Mouse (Mus musculus): Measurements from ENCODE around the gene Lamp3. TPM values are rescaled to one million over a fixed set of nuclear protein-coding genes. Genes with fewer than 3 reads are reported as not detected.
"Not testable (repeated sequence)": the region's sequence is repeated elsewhere in the genome, so short reads cannot be mapped to it uniquely, and the experiment has no call there.

The Lamp3 gene
- 0.03 TPM in 1 of 2 replicates, not detected in the other for polyA plus RNA-seq (2012; rRNA removed)

DNA sequence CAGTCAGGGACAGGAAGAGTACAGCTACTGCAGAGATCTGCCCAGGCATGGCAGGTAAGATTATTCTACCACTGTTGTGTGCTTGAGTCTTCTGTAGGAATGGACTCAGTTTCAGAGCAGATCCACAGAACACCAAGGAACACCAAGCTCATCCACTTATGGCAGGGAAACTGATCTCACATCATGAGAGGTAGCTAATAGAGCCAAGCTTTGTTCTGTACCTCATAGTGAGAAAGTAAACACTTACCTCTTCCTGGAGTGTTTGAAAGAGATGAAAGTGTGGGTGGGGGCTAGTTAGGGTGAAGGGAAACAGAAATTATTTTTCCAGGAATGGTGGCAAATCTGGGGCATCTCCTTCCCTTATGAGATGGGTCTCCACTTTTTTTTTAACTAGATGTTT is at the start of gene Lamp3:
Gene Lamp3 (minus strand): TSS at position 160 of the 400 bp plus-strand sequence.
- Histone ChIP-seq H3K4me1 (ENCODE audit: control insufficient read depth, insufficient read depth, low read length) (no peaks in the 10 kb centered on the region), H3K36me3 (ENCODE audit: control insufficient read depth, insufficient read depth, low read length) (no peaks in the 10 kb centered on the region), H3K4me3 (ENCODE audit: insufficient read depth, low read depth, low read length) (no peak within 1 kb of the TSS), H3K27ac (ENCODE audit: insufficient read depth, low read depth, low read length) (no peak within 1 kb of the TSS), H3K27me3 (replicated peaks; ENCODE audit: control insufficient read depth, insufficient read depth, low read length) (no peaks in the 10 kb centered on the region)
- DNase-seq: no peak
- no peak for TF ChIP-seq POLR2A (IDR thresholded peaks at IDR 0.05; ENCODE audit: low read depth, low read length)
- TF ChIP-seq CTCF (conservative IDR thresholded peaks at IDR 0.05; ENCODE audit: insufficient read depth, insufficient read length, low read depth, low read length): no peak

DNA sequence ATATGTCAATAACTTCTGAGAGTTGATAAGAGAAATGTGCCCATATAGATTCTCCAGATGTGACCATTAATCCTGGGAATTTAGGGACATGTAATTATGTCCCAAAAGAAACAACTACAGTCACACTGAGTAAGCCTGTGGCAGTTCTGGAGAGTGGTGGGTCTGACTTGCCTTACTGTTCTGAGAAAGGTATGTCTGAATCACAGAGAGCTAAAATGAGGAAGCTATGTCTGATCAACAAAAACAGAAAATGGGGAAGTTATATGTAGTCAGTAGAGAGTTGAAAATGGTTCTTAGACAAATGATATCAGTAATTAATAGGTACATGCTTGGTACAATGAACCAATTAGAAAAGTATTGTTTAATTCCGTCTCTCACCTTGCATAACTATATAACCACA is 26.7 kb upstream of the Lamp3 start:
- WGBS: 86% methylated on average over 1 of the region's 1 CpGs
- Histone ChIP-seq H3K36me3 (ENCODE audit: control insufficient read depth, insufficient read depth, low read length) (no peaks in the 10 kb centered on the region), H3K27ac (ENCODE audit: insufficient read depth, low read depth, low read length) (no peak overlapping the region), H3K4me3 (ENCODE audit: insufficient read depth, low read depth, low read length) (no peak overlapping the region), H3K4me1 (ENCODE audit: control insufficient read depth, insufficient read depth, low read length) (no peaks in the 10 kb centered on the region), H3K27me3 (replicated peaks; ENCODE audit: control insufficient read depth, insufficient read depth, low read length) (no peaks in the 10 kb centered on the region)
- TF ChIP-seq CTCF (conservative IDR thresholded peaks at IDR 0.05; ENCODE audit: insufficient read depth, insufficient read length, low read depth, low read length): no peak
- no peak for TF ChIP-seq POLR2A (IDR thresholded peaks at IDR 0.05; ENCODE audit: low read depth, low read length)
- DNase-seq: no peak

DNA sequence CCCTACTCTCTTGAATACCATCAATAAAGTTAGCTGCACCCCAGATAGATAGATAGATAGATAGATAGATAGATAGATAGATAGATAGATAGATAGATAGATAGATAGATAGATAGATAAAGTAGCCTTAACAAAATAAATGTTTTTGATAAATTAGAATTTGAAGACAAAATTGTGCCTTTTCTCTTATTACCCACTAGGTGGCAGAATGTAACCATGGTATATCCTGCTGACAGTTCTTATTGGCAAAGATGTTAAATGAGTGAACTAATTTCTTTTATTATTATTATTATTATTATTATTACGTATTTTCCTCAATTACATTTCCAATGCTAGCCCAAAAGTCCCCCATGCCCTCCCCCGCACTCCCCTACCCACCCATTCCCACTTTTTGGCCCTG is 18.0 kb upstream of the Lamp3 start:
- not testable (repeated sequence) for H3K4me3 ChIP-seq (ENCODE audit: insufficient read depth, low read depth, low read length); H3K27ac ChIP-seq (ENCODE audit: insufficient read depth, low read depth, low read length); H3K27me3 ChIP-seq (replicated peaks; ENCODE audit: control insufficient read depth, insufficient read depth, low read length); H3K36me3 ChIP-seq (ENCODE audit: control insufficient read depth, insufficient read depth, low read length); DNase-seq; H3K4me1 ChIP-seq (ENCODE audit: control insufficient read depth, insufficient read depth, low read length)
- 34% methylated on average over 2 of the region's 2 CpGs for WGBS

DNA sequence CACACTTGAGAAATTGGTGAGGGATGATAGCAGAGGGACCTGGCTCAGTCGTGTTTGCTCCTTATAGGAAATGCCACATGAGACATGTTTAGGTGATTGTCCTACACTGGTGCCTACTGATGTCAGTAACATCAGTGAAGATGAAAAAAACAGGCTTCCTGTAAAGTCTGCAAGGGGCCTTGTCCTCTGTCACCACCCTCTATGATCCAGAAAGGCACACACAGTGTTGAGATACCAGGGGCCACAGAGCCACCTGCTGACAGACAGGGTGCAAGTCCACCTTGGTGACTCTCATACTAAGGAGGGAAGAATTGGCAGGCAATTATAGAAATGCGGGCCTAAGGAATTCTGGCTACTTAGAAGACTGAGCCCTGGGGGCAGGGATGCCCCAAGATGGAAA is 14.8 kb upstream of the Lamp3 start:
- Histone ChIP-seq H3K27me3 (replicated peaks; ENCODE audit: control insufficient read depth, insufficient read depth, low read length) (no peaks in the 10 kb centered on the region), H3K27ac (ENCODE audit: insufficient read depth, low read depth, low read length) (no peak overlapping the region), H3K4me1 (ENCODE audit: control insufficient read depth, insufficient read depth, low read length) (no peaks in the 10 kb centered on the region), H3K36me3 (ENCODE audit: control insufficient read depth, insufficient read depth, low read length) (no peaks in the 10 kb centered on the region), H3K4me3 (ENCODE audit: insufficient read depth, low read depth, low read length) (no peak overlapping the region)
- 40% methylated on average over 2 of the region's 2 CpGs for WGBS
- DNase-seq: no peak
- no peak for TF ChIP-seq POLR2A (IDR thresholded peaks at IDR 0.05; ENCODE audit: low read depth, low read length)

DNA sequence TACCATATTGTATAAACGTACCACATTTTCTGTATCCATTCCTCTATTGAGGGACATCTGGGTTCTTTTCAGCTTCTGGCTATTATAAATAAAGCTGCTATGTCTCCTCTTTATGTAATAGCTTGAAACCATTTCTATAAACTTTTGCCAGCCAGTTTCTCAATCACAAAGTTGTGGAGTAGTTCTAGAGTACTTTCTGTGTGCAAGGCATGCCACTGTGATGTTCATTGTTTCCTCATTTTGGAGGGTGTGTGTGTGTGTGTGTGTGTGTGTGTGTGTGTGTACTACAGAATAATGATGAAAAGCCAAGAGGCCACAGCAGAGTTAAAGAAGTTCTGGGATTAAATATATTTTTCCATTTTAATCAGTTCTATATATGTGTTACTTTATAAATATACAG is 1.2 kb upstream of the Lamp3 start:
- H3K4me3 ChIP-seq (ENCODE audit: insufficient read depth, low read depth, low read length): no peak overlapping the region
- no peak for DNase-seq
- no peak overlapping the region for H3K27ac ChIP-seq (ENCODE audit: insufficient read depth, low read depth, low read length)
- H3K36me3 ChIP-seq (ENCODE audit: control insufficient read depth, insufficient read depth, low read length): no peaks in the 10 kb centered on the region
- TF ChIP-seq POLR2A (IDR thresholded peaks at IDR 0.05; ENCODE audit: low read depth, low read length): no peak
- no peak for TF ChIP-seq CTCF (conservative IDR thresholded peaks at IDR 0.05; ENCODE audit: insufficient read depth, insufficient read length, low read depth, low read length)
- 73% methylated on average over 1 of the region's 1 CpGs for WGBS
- no peaks in the 10 kb centered on the region for H3K4me1 ChIP-seq (ENCODE audit: control insufficient read depth, insufficient read depth, low read length)
- no peaks in the 10 kb centered on the region for H3K27me3 ChIP-seq (replicated peaks; ENCODE audit: control insufficient read depth, insufficient read depth, low read length)

DNA sequence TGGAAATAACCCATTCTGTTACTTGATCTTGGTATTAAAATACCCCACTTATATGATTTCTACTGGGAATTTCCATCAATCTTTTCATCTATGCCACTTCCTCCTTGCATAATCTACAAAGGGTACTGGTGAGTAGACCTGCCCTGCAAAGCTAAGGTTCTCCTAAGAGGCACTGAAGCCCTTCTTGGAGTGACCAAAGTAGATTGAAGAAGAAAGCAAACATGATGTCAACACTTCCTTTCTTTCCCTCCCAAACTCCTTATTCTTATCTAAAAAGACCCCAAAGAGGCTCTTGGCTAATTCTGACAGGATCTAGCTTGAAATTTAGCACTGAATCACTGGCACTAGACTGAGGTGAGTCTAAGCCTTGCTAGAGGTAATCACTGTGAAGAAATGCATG is 7.0 kb downstream of the Lamp3 start:
- H3K4me3 ChIP-seq (ENCODE audit: insufficient read depth, low read depth, low read length): no peak overlapping the region
- TF ChIP-seq POLR2A (IDR thresholded peaks at IDR 0.05; ENCODE audit: low read depth, low read length) (no peak), CTCF (conservative IDR thresholded peaks at IDR 0.05; ENCODE audit: insufficient read depth, insufficient read length, low read depth, low read length) (no peak)

DNA sequence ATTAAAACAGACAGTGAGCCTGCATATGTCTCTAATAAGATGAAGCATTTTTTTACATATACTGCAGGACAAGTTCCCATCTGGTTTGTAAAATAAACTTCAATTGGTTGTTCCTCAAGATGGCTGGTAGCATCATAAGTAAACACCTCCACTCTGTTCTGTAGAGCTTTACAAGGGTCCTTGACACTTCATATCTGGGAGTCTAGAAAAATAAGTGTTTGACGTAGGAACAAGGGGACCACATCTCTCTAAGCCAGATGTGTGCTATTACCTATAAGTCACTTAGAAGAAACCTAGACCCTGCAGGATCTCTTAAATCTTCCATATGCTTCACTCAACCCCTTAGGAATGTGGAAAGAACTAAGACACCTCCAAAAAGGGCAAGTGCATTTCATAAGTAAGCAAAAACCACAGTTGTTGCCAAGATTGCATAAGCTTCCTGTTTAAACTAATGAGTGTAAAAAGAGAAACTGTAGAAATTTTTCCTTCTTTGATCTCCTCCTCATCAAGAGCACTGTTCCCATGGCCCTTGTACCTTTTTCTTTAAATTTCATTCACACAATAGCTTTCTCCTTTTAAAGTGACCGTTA is 35.3 kb downstream of the Lamp3 start:
- no peak overlapping the region for H3K4me3 ChIP-seq (ENCODE audit: insufficient read depth, low read depth, low read length)
- H3K27me3 ChIP-seq (replicated peaks; ENCODE audit: control insufficient read depth, insufficient read depth, low read length): no peaks in the 10 kb centered on the region
- H3K4me1 ChIP-seq (ENCODE audit: control insufficient read depth, insufficient read depth, low read length): no peaks in the 10 kb centered on the region
- TF ChIP-seq CTCF (conservative IDR thresholded peaks at IDR 0.05; ENCODE audit: insufficient read depth, insufficient read length, low read depth, low read length) (no peak), POLR2A (IDR thresholded peaks at IDR 0.05; ENCODE audit: low read depth, low read length) (no peak)
- DNase-seq: no peak
- no peaks in the 10 kb centered on the region for H3K36me3 ChIP-seq (ENCODE audit: control insufficient read depth, insufficient read depth, low read length)
- WGBS: 79% methylated on average over 2 of the region's 2 CpGs
- no peak overlapping the region for H3K27ac ChIP-seq (ENCODE audit: insufficient read depth, low read depth, low read length)

More for the DNA sequence above, 7.0 kb downstream of the Lamp3 start:
- no peak for DNase-seq
- Histone ChIP-seq H3K4me1 (ENCODE audit: control insufficient read depth, insufficient read depth, low read length) (no peaks in the 10 kb centered on the region), H3K27ac (ENCODE audit: insufficient read depth, low read depth, low read length) (no peak overlapping the region), H3K36me3 (ENCODE audit: control insufficient read depth, insufficient read depth, low read length) (no peaks in the 10 kb centered on the region), H3K27me3 (replicated peaks; ENCODE audit: control insufficient read depth, insufficient read depth, low read length) (no peaks in the 10 kb centered on the region; the same call in 1 of the 2 replicates)

DNA sequence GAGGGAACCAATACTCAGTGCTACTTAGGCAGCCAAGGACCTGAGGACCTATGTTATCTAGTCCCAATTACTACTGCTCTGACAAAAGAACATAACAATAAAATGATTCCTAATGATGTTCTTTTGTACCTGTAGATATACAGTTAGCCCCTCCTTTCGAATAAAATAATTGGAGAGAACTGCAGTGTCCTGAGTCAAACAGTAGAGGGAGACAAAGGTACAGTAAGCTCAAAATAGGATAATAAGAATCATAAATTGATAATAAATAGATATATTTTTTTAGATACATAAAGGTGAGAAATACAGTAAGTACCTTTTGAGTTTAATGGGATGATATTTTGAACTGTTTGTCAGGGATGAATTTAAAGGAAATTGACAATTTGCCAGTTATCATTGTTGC is 39.9 kb downstream of the Lamp3 start:
- WGBS: 49% methylated on average over 1 of the region's 1 CpGs
- Histone ChIP-seq H3K27ac (ENCODE audit: insufficient read depth, low read depth, low read length) (no peak overlapping the region), H3K27me3 (replicated peaks; ENCODE audit: control insufficient read depth, insufficient read depth, low read length) (no peaks in the 10 kb centered on the region), H3K4me3 (ENCODE audit: insufficient read depth, low read depth, low read length) (no peak overlapping the region), H3K4me1 (ENCODE audit: control insufficient read depth, insufficient read depth, low read length) (no peaks in the 10 kb centered on the region), H3K36me3 (ENCODE audit: control insufficient read depth, insufficient read depth, low read length) (no peaks in the 10 kb centered on the region)
- DNase-seq: no peak
- TF ChIP-seq CTCF (conservative IDR thresholded peaks at IDR 0.05; ENCODE audit: insufficient read depth, insufficient read length, low read depth, low read length) (no peak), POLR2A (IDR thresholded peaks at IDR 0.05; ENCODE audit: low read depth, low read length) (no peak)
